Mouse (Mus musculus): Measurements from ENCODE around the gene Ano6.

Gene Ano6

DNA sequence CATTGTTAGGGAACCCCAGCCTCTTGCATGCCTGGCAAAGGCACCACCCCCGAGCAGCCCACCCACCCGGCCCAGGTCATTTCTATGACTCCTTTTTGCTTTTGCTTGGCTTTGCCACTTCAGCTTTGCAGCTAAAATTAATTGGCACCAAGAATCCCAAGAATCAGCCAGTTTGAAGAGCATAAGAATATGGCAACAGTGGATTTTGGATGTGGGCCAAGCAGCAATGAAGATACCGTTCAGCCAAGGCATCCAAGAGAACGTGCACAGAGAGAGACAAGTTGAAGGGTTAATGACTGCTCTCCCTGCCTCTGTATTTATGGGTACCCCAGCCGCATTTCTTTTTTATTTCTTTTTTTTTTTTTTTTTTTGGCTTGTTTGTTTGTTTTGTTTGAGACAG lies 5.4 kb downstream of the Ano6 start:
- DNase-seq (ENCODE audit: low spot score in 2 of 2), result no peak

DNA sequence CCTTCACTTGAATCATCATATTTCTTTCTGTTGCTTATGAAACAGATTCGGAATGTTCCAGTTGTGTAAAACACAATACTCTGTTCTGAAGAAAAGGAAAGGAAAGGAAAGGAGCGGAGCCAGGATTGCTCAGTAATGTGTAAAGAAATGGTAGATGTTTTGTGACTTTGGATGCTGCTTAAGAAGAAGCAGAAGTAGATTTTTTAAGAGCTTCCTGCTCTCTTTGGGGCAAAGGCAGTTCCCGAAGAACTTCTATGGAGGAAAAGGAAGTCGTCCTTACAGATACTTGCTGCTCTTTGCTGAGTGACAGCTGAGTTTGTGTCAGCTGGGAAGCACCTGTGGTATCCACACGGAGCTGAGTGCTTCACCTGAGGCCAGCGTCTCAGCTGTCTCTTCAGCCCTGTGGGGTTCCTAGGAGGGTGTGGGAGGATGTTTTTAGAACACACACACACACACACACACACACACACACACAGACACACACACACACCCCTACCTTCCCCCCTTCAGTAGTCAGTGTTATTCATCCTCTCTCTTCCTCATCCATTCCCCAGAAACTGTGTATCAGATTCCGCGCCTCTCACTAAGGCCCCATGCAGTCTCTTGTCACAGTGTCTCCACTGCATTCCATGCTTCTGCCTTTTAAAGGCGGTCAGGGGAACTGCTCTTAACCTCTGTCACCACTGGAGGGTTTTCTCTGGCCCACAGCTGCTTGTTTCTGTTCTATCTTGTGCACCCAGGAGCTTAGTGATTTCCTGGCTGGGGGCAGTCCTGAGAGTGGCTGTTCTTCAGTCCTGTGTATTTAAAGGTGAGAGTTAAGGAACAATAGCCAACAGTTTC lies 6.7 kb downstream of the Ano6 start:
- DNase-seq (ENCODE audit: low spot score in 2 of 2), result no peak

GRCm38 (mm10) chr15:95798266-95798665 lies 7.6 kb downstream of the Ano6 start:
- no peak for DNase-seq (ENCODE audit: low spot score in 2 of 2)

DNA sequence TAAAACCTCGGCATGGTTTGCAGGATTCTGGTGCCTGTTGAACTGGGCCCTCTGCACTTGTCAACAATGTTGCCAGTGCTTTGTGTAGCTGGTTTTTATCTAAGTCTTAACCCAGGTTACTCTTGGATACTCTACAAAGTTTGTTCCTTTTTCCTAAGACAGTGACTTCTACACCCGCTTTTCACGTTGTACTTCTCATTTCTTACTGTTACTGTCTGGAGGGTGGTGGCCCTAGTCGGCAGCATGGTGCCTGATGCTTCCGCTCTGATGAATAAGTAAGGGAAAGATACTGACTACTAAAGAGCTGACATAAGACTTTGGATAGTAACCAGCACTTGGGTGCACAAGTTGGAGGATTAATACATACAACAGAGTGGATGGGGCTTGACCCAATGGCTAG lies 9.0 kb downstream of the Ano6 start:
- no peak for DNase-seq (ENCODE audit: low spot score in 2 of 2)

- no peak for DNase-seq (ENCODE audit: low spot score in 2 of 2)
Observed at GRCm38 (mm10) chr15:95800051-95800450, 9.4 kb downstream of the Ano6 start.

DNA sequence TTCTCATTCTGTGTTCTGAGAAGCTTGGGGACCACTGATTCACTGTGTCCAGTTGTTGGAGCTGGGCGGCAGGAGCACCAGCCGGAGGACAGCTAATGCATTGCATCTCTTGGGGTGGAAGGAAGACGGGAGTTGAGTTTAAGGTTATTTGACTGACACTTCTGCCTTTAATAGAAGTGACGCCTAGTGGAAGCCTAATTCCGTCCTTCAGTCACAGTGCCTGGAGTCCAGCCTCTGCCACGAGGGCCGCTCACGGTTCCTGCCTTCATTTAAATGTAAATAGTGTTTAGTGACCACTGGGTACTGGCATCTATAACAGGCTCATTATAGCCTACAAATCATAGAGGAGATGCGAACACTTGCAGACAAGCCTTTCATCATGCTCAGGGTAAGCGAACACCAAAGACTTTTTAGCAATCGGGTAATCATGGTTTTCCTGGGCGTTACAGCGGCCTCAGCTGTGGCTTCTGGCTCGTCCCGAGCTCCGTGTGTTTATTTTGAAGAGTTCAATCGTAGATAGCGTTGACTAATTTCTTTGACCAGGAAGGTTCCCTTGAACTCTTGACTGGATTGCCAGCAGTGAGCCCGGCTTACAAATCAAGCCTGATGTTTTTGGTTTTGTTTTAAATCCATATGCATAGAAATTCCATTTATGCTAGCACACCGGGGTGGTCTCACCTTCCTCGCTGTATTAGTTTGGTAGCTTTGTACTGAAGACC lies 10.8 kb downstream of the Ano6 start:
- no peak for DNase-seq (ENCODE audit: low spot score in 2 of 2)

- no peak for DNase-seq (ENCODE audit: low spot score in 2 of 2)
Observed at GRCm38 (mm10) chr15:95802140-95802539, 11.5 kb downstream of the Ano6 start.

- no peak for DNase-seq (ENCODE audit: low spot score in 2 of 2)
Observed at GRCm38 (mm10) chr15:95802762-95803161, 12.1 kb downstream of the Ano6 start.

DNA sequence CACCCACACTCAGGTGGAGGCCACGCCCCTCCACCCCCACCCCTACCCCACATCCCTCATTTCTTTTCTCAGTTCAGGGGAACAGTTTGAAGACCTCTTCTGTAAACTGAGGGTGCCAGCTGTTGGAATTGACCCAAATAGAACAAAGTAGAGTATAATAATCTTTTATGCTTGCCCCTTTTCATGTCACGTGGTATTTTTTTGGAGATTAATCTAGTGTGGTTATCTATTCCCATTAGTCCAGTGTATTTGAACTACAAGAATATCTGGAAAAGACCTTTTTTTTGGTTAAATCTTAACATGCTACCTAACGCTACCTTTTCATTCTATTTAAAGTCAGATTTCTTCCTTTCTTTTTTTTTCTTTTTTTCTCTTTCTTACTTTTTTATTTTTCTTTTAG lies 12.8 kb downstream of the Ano6 start:
- DNase-seq (ENCODE audit: low spot score in 2 of 2), result no peak

- DNase-seq (ENCODE audit: low spot score in 2 of 2), result peak in 1 of 2 experiments; percentile 26
Observed at GRCm38 (mm10) chr15:95804255-95804654, 13.6 kb downstream of the Ano6 start.

GRCm38 (mm10) chr15:95805022-95805471 lies 14.4 kb downstream of the Ano6 start:
- DNase-seq (ENCODE audit: low spot score in 2 of 2), result no peak

GRCm38 (mm10) chr15:95807908-95808307 lies 17.3 kb downstream of the Ano6 start:
- DNase-seq (ENCODE audit: low spot score in 2 of 2), result no peak

DNA sequence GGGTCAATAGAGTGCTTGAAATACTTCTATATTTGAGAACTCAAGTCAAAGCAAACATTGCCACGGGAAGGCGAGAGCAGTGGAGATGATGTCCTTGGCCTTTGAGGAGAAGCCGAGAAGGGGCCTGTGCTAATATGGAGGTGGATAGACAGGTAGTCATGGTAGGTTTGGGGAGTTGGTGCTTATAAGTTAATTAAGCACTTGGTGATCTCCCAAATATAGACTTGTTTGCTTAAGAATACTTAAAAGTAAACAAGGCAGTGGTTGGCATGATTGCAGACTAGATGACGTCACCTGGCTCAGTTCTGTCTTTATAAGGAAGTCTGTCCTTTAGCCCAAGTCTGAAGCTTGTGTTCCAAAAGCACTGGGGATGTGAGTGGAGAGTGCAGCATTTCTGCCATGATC lies 19.7 kb downstream of the Ano6 start:
- no peak for DNase-seq (ENCODE audit: low spot score in 2 of 2)

GRCm38 (mm10) chr15:95812821-95813571 lies 22.4 kb downstream of the Ano6 start:
- no peak for DNase-seq (ENCODE audit: low spot score in 2 of 2)

GRCm38 (mm10) chr15:95817501-95817900 lies 26.9 kb downstream of the Ano6 start:
- DNase-seq (ENCODE audit: low spot score in 2 of 2), result no peak

DNA sequence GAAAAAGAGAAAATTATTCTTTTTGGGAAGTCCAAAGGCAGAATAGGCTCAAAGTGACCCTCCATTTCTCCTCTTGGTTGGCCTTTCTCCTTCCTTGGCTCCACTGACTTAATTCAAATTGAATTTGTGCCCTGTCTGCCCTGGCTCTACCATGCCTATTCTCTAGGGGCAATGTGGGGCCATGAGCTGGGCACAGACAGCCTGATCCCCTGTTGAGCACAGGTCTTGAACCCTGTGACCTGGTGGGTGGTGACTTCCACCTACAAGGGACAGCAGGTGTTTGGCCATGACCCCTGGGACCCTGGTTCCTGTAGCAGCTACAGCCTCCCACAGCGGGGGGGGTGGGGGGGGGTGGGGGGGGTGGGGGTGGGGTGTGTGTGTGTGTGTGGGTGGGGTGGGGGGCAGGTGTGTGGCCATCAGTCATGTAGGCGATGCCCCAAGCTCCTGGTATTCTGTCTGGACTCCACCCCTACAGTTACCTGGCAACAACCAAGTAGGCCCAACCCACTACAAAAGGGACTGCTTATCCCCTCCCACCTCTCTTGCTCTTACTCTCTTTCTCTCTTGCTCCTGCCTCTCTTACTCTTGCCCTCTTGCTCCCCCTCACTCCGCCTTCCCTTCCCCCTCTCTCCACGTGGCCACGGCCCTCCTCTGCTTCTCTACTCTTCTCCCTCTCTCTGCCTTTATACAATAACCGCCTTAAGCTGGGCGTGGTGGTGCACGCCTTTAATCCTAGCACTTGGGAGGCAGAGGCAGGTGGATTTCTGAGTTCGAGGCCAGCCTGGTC lies 28.8 kb downstream of the Ano6 start:
- no peak for DNase-seq (ENCODE audit: low spot score in 2 of 2)

DNA sequence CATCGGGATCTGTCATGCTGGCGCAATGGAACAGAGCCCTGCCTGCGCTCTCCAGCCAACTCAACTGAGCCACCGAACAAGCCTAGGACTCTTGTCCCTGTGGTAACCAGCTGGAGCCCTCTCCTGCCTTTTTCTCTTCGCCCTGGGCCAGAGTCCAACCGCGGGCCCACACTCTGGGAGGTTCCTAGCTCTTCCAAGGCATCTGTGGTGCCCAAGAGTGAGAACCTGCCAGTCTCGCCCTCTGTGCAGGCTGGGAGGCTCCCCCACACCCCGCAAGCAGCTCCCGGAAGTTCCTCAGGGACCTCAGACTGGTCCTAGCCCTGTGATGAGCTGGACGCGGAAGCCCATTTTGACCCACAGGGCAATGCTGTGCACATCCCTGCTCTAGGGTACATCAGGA lies 29.5 kb downstream of the Ano6 start:
- no peak for DNase-seq (ENCODE audit: low spot score in 2 of 2)

- DNase-seq (ENCODE audit: low spot score in 2 of 2), result no peak
Observed at GRCm38 (mm10) chr15:95820678-95821077, 30.0 kb downstream of the Ano6 start.

DNA sequence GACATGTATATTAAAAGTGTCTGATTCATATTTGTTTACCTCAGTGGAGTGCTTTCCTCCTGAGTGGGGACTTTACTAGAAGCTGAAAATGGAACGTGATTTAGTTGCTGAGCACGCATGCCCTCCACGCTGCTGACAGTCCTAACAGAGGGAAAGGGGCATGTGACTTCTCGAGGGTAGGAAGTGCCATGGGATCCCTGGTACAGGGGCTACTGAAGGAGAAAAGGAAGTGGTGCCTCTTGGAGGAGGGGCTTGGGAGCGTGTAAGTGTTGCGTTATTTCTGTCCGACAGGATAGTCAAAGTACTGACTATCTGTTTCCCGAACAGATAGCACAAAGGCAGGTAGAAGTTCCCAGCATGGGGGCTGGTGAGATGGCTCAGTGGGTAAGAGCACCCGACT lies 31.5 kb downstream of the Ano6 start:
- no peak for DNase-seq (ENCODE audit: low spot score in 2 of 2)

DNA sequence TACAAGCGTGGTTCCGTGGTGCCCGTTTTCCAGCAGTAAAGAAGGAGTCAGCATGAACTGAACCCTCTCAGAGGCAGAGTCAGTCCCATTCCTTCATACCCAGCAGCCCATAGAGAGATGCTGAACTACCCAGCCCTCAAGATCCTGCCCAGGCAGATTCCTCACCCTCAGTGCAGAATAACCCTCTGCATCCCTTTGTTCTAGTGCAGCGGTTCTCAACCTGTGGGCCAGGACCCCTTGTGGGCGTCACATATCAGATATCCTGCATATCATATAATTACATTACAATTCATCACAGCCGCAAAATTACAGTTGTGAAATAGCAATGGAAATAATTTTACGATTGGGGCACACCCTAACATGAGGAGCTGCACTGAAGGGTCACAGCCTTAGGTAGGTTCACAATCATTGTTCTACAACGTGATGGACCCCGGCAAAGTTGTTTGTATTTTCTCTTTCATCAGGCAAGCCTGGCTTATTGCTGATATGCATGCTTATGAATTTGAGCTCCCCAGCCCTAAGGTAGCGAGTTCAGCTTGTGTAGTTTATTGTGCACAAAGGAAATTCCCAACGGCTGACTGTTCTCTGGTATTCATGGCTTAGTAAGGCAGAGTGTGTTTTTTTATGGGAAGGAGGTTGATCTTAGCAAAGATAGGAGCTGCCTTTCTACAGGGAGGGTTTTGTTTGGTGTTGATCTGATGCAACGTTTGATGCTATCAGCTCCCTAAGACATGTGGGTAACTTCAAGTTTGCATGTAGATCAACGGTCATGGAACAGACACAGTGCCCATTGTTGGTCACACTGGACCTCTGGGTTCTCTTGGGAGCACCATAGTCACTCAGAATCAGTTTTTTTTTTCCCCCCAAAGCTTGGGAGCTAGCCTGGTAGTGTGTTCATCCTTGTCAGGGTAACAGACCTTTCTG lies 33.0 kb downstream of the Ano6 start:
- DNase-seq (ENCODE audit: low spot score in 2 of 2), result no peak
